Mouse (Mus musculus) adipocyte (in vitro differentiated cells): ENCODE measurements around the gene Nsf.

Source experiments
- DNase-seq: peaks from one replicate; pipeline ENCODE4 v3.0.0-alpha.2; 2016; ENCODE audit warnings: low spot score

Nsf gene

DNA sequence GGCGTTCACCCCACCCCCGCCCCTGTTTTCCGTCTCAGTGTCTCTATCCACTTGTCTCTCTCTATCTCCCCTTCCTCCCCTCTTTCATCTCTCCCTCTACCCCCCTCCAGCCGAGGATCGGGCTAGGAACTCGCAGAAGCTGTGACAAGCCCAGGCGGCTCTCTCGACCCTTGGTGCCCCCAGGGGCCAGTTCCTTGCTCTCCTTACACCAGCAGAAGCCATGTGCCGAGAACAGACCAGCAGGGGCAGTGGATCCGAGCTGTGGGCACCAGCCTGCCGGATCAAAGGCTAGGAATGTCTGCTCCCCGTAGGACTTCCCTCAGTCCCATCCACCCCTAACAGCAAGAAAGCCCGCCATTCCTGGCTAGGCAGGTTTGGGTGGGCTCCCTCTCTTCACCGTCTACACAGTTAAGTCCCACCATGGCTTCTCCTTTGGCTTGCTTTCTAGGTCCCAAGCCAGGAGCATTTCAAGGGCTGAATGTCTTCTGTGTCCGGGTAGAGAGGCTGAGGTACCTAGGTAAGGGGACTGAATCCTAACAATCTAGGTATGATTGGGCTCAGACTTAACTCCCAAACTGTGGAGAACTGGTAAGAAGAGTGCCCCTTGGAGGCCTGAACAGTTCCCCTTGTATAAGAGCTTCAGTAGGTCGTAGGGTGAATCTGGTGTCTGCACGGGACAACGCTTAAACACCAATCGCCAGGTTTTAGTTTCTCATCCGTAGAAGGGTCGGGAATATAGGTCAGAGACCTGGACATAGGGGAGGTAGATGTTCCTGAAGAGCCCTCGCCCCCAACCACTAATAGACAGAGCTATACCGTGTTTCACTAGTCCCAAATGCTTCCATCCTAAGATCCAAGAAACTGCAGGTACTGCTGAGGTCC, 181.1 kb downstream of the Nsf start:
- no peak for DNase-seq
